ENCODE assay signal across 9 mouse cellular contexts in genomic region chr6:91978371-91979300, GRCm38 (mm10). TPM values are rescaled to one million over a fixed set of nuclear protein-coding genes. Genes with fewer than 3 reads are reported as not detected.
DNase-seq lines count a peak whose midpoint lies in the region; ATAC-seq and TF ChIP-seq lines count a peak whose summit lies in the region.
"Had no signal": no experiment of that assay in that cellular context is flagged by ENCODE, and none has a peak within 500 bp of the region (broad histone marks: within the 10 kb centered on the region; RNA-seq: fewer than 3 reads in every experiment).

Gene Fgd5, plus strand, starts transcription at chr6:91978878.

- H3K27ac ChIP-seq in spleen, adult 2 months (ENCODE audit: insufficient read depth, low read length) = peak within 1 kb of the TSS; percentile 52
- H3K27ac ChIP-seq in forebrain, embryonic 10.5 days = peak within 1 kb of the TSS; percentile 78
- no peak within 1 kb of the TSS for H3K27ac ChIP-seq in limb, embryonic 15.5 days
- peak within 1 kb of the TSS; percentile 18; the same call in 1 of the 2 replicates for H3K27ac ChIP-seq in midbrain, postnatal 0 days (ENCODE audit: low read depth, low read length)

- peak within 1 kb of the TSS; percentile 41; the same call in 1 of the 2 replicates for H3K4me3 ChIP-seq in spleen, adult 2 months (ENCODE audit: extremely low read depth, insufficient read depth, insufficient read length)
- peak within 1 kb of the TSS; percentile 69 for H3K4me3 ChIP-seq in forebrain, embryonic 10.5 days
- H3K4me3 ChIP-seq in limb, embryonic 15.5 days = peak within 1 kb of the TSS; percentile 51
- peak within 1 kb of the TSS; percentile 63 for H3K4me3 ChIP-seq in midbrain, postnatal 0 days (ENCODE audit: low read depth, low read length)

- no peak for DNase-seq in spleen, adult 2 months (ENCODE audit: low read depth in 1 of 2, low spot score in 2 of 2)
- no peak for DNase-seq in spleen, postnatal 14 days (ENCODE audit: low spot score in 2 of 2)
- peak; percentile 36 for DNase-seq in forebrain, embryonic 10.5 days (ENCODE audit: extremely low spot score, low spot score)
- DNase-seq in heart, postnatal 36 days = peak; percentile 57 to 60
- DNase-seq in midbrain, postnatal 0 days (ENCODE audit: low spot score) = peak; percentile 35
- DNase-seq in layer of hippocampus, postnatal 36 days = no peak
- DNase-seq in frontal cortex, postnatal 14 days (ENCODE audit: low spot score in 2 of 2) = no peak

- peak within 1 kb of the TSS; percentile 26 for H3K9ac ChIP-seq in limb, embryonic 15.5 days
- peak within 1 kb of the TSS; percentile 79 for H3K9ac ChIP-seq in midbrain, postnatal 0 days (replicated peaks; ENCODE audit: low read length, poor library complexity, severe bottlenecking)

- H3K4me1 ChIP-seq in spleen, adult 2 months (ENCODE audit: control insufficient read depth, insufficient read depth, insufficient read length) = no peaks in the 10 kb centered on the region
- H3K4me1 ChIP-seq in forebrain, embryonic 10.5 days = peaks cover 23% of the 10 kb centered on the region
- peaks cover 14% of the 10 kb centered on the region for H3K4me1 ChIP-seq in limb, embryonic 15.5 days
- no peaks in the 10 kb centered on the region for H3K4me1 ChIP-seq in midbrain, postnatal 0 days (ENCODE audit: insufficient read depth, low read length)

- peak; percentile 71; the same call in 1 of the 2 replicates for ATAC-seq in limb, embryonic 15.5 days (ENCODE audit: insufficient number of reproducible peaks, low FRiP score, low TSS enrichment, low read depth)
- ATAC-seq in midbrain, postnatal 0 days (ENCODE audit: low FRiP score) = peak; percentile 60

- peak within 1 kb of the TSS; percentile 82 for H3K4me2 ChIP-seq in limb, embryonic 15.5 days
- H3K4me2 ChIP-seq in midbrain, postnatal 0 days (ENCODE audit: low read depth, low read length, poor library complexity, severe bottlenecking) = peak within 1 kb of the TSS; percentile 95

- intact Hi-C loops in heart, postnatal 36 days (cut with DNase I) = loop anchor here (2.0 kb wide), 2 partner anchors 18 to 62 kb away; no protein-coding TSS in a partner anchor

- TF ChIP-seq CTCF in spleen, adult 2 months (IDR thresholded peaks at IDR 0.05; ENCODE audit: extremely low read depth, insufficient read depth, insufficient read length, insufficient replicate concordance) = no peak
- TF ChIP-seq CTCF in midbrain, postnatal 0 days (IDR thresholded peaks at IDR 0.05) = no peak

- no peaks in the 10 kb centered on the region for H3K9me3 ChIP-seq in forebrain, embryonic 10.5 days
- H3K9me3 ChIP-seq in limb, embryonic 15.5 days = no peaks in the 10 kb centered on the region
- H3K9me3 ChIP-seq in midbrain, postnatal 0 days (ENCODE audit: low read length) = no peaks in the 10 kb centered on the region

- 4% methylated on average over 60 of the region's 62 CpGs for WGBS in spleen, adult 2 months
- 1% methylated on average over 61 of the region's 62 CpGs for WGBS in forebrain, embryonic 10.5 days
- WGBS in limb, embryonic 15.5 days = under 1% methylated on average over 42 of the region's 62 CpGs
- WGBS in midbrain, postnatal 0 days = 2% methylated on average over 51 of the region's 62 CpGs

- H3K27me3 ChIP-seq in spleen, adult 2 months (ENCODE audit: control insufficient read depth, insufficient read depth, low read length) = peaks cover 6% of the 10 kb centered on the region
- peaks cover 66% of the 10 kb centered on the region for H3K27me3 ChIP-seq in forebrain, embryonic 10.5 days (ENCODE audit: poor library complexity, severe bottlenecking)
- peaks cover 47% of the 10 kb centered on the region for H3K27me3 ChIP-seq in limb, embryonic 15.5 days
- no peaks in the 10 kb centered on the region for H3K27me3 ChIP-seq in midbrain, postnatal 0 days (ENCODE audit: insufficient read depth, low read length)

- no peak for TF ChIP-seq POLR2A in spleen, adult 2 months (IDR thresholded peaks at IDR 0.05; ENCODE audit: low read depth, low read length)

- H3K36me3 ChIP-seq in spleen, adult 2 months (ENCODE audit: control insufficient read depth, insufficient read depth, low read length) = no peaks in the 10 kb centered on the region
- H3K36me3 ChIP-seq in forebrain, embryonic 10.5 days (replicated peaks) = no peaks in the 10 kb centered on the region
- H3K36me3 ChIP-seq in limb, embryonic 15.5 days = no peaks in the 10 kb centered on the region
- no peaks in the 10 kb centered on the region for H3K36me3 ChIP-seq in midbrain, postnatal 0 days (ENCODE audit: insufficient read depth, low read length)

RNA-seq across cellular contexts. Expression of gene Fgd5, which starts in this region (rescaled TPM):
- polyA plus RNA-seq in spleen, adult 2 months (2012; rRNA removed) = 5.9 and 7.1 TPM in 2 replicates
- 5.5 and 6.5 TPM in 2 replicates for polyA plus RNA-seq in forebrain, embryonic 10.5 days (2016; fragmentation: Nextera tagmentation; extraction: Ambion mirVana)
- total RNA-seq in heart, postnatal 36 days (2021) = 10 to 100 TPM; 19.6 to 29.9 TPM
- polyA plus RNA-seq in limb, embryonic 15.5 days (2015; fragmentation: Nextera tagmentation; extraction: Ambion mirVana) = 10.2 and 10.3 TPM in 2 replicates
- 13.8 TPM in 2 replicates for total RNA-seq in midbrain, postnatal 0 days (2014; rRNA removed)
- 7.9 and 8.1 TPM in 2 replicates for polyA plus RNA-seq in midbrain, postnatal 0 days (2015; fragmentation: Nextera tagmentation; extraction: Ambion mirVana)
- 1 to 10 TPM; 4.5 to 5.2 TPM for total RNA-seq in layer of hippocampus, postnatal 36 days (2021)
- total RNA-seq: neutrophil, adult 5-6 weeks had no signal

Comparison
In these comparisons a context has a peak if more than half of its experiments do, and no peak if none do; other contexts are left out.
1. DNase-seq: peak in forebrain, embryonic 10.5 days (single experiment), heart, postnatal 36 days (2 of 2) and midbrain, postnatal 0 days (single experiment); none in spleen, adult 2 months (0 of 2), spleen, postnatal 14 days (0 of 2), layer of hippocampus, postnatal 36 days (0 of 2) and frontal cortex, postnatal 14 days (0 of 2).
2. Peak in every context shown above with its lines, with median percentiles within 50 percentile points of each other: H3K4me3 ChIP-seq.